Mouse (Mus musculus) heart, embryonic 14.5 days (tissue): ENCODE measurements around the gene Spef2. TPM values are rescaled to one million over a fixed set of nuclear protein-coding genes. Genes with fewer than 3 reads are reported as not detected.

Source experiments
- ATAC-seq: fragments of 200-750 bp; cut with Nextera tagmentation; 2 replicates; pipeline ENCODE4 v1.8.0; 2017; ENCODE audit warnings: low read depth, moderate TSS enrichment; ENCODE audit not compliant: insufficient number of reproducible peaks, insufficient read depth, low FRiP score
- H3K27ac ChIP-seq, 2 experiments: fragments of 200-500 bp in 1 of 2; fragments of 300-500 bp in 1 of 2; sonication (generic) in 1 of 2; replicated peaks in 1 of 2; 2 replicates each; pipeline ENCODE4 v1.5.1; 2012 to 2014; ENCODE audit warnings: low read depth in 2 of 2, low read length in 2 of 2, control low read depth in 1 of 2, mild to moderate bottlenecking in 1 of 2, mixed read lengths in 1 of 2; ENCODE audit not compliant: control insufficient read depth in 1 of 2, insufficient read depth in 1 of 2
- H3K27me3 ChIP-seq: fragments of 300-500 bp; sonication (generic); 2 replicates; pipeline ENCODE4 v1.6.1; 2014; ENCODE audit warnings: mild to moderate bottlenecking, low read length, control low read depth; ENCODE audit not compliant: control insufficient read depth, insufficient read depth
- H3K36me3 ChIP-seq: fragments of 300-500 bp; sonication (generic); 2 replicates; pipeline ENCODE4 v1.6.1; 2014; ENCODE audit warnings: mild to moderate bottlenecking, control low read depth, low read length, mixed read lengths; ENCODE audit not compliant: control insufficient read depth, insufficient read depth
- H3K4me1 ChIP-seq, 2 experiments: fragments of 200-500 bp in 1 of 2; fragments of 300-500 bp in 1 of 2; sonication (generic) in 1 of 2; 2 replicates each; pipeline ENCODE4 v1.6.1; 2012 to 2014; ENCODE audit warnings: low read length in 2 of 2, control low read depth in 1 of 2, mixed read lengths in 1 of 2; ENCODE audit not compliant: control insufficient read depth in 2 of 2, insufficient read depth in 2 of 2
- H3K4me2 ChIP-seq: fragments of 300-500 bp; sonication (generic); 2 replicates; pipeline ENCODE4 v1.6.1; 2014; ENCODE audit warnings: mild to moderate bottlenecking, low read length
- H3K4me3 ChIP-seq, 2 experiments: fragments of 200-500 bp in 1 of 2; fragments of 300-500 bp in 1 of 2; sonication (generic) in 1 of 2; 2 replicates each; pipeline ENCODE4 v1.5.1; 2012 to 2014; ENCODE audit warnings: low read length in 2 of 2, mild to moderate bottlenecking in 2 of 2, control low read depth in 1 of 2, low read depth in 1 of 2, moderate library complexity in 1 of 2; ENCODE audit not compliant: control insufficient read depth in 1 of 2, insufficient read depth in 1 of 2
- H3K9ac ChIP-seq: fragments of 300-500 bp; sonication (generic); 2 replicates; pipeline ENCODE4 v1.6.1; 2014; ENCODE audit warnings: mild to moderate bottlenecking, low read length
- H3K9me3 ChIP-seq: fragments of 300-500 bp; sonication (generic); 2 replicates; pipeline ENCODE4 v1.6.1; 2016; ENCODE audit warnings: low read length, control low read depth; ENCODE audit not compliant: control insufficient read depth
- WGBS: fragments of 180-500 bp; shearing (Covaris S2); extraction: QIAGEN DNeasy Blood & Tissue Kit; methylation state at CpG from one replicate; pipeline ENCODE4 v1.1.7; 2014; 5-methylcytosine and 5-hydroxymethylcytosine counted together
- polyA plus RNA-seq: library from polyadenylated mRNA; unstranded; fragments of >200 nt; fragmentation: Nextera tagmentation; extraction: Ambion mirVana; gene quantifications from 2 replicates; pipeline ENCODE4 v1.2.1, GENCODE M21; 2014

The Spef2 gene
- polyA plus RNA-seq, 1 experiment from 2014 or later = 0.46 TPM

DNA sequence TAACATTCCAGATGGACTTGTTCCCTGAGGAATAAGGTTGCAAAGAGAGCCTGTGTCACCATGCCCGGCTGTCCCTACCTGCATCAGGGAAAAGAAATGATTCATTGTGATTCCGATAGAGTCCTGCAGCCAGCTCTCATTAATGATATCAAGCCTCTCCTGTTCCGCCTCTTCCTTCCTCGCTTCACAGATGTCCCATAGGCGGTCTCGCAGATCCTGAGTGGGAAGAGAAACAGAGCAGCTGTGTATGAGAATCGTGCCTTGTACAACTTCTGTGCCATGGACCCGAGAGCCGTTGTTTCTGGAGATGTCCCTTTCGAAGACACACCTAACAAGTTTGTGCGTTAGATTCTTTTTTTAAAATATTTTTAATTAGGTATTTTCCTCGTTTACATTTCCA, 114.2 kb downstream of the Spef2 start:
- H3K36me3 ChIP-seq = no peaks in the 10 kb centered on the region
- H3K9ac ChIP-seq = no peak overlapping the region
- WGBS = 80% methylated on average over 12 of the region's 12 CpGs
- no peak overlapping the region for H3K4me3 ChIP-seq
- H3K4me2 ChIP-seq = no peak overlapping the region
- H3K4me1 ChIP-seq = no peaks in the 10 kb centered on the region
- H3K27ac ChIP-seq = no peak overlapping the region
- no peak for ATAC-seq
- H3K9me3 ChIP-seq = no peaks in the 10 kb centered on the region
- H3K27me3 ChIP-seq = no peaks in the 10 kb centered on the region

DNA sequence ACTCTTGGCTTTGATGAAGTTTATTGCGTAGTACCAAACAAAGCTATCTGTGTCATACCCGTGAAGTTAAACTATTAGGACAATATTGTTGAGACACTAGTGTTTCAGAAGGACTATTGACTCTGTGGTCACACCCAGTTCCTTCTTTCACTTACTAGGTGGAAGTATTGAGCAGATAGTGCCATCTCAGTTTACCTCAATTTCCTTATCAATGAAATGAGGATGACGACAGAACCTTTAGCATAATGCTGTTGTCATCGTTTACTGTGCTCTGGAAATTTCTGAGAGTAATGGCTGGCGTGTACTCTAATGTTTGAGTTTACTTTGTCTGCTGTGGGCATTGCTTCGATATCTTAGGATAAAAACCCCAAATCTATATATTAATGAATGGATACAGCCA, 117.0 kb downstream of the Spef2 start:
- 81% methylated on average over 6 of the region's 6 CpGs for WGBS
- Histone ChIP-seq H3K27ac (no peak overlapping the region), H3K4me2 (no peak overlapping the region), H3K27me3 (no peaks in the 10 kb centered on the region), H3K4me1 (no peaks in the 10 kb centered on the region), H3K9ac (no peak overlapping the region), H3K4me3 (no peak overlapping the region), H3K9me3 (no peaks in the 10 kb centered on the region), H3K36me3 (no peaks in the 10 kb centered on the region)
- no peak for ATAC-seq

DNA sequence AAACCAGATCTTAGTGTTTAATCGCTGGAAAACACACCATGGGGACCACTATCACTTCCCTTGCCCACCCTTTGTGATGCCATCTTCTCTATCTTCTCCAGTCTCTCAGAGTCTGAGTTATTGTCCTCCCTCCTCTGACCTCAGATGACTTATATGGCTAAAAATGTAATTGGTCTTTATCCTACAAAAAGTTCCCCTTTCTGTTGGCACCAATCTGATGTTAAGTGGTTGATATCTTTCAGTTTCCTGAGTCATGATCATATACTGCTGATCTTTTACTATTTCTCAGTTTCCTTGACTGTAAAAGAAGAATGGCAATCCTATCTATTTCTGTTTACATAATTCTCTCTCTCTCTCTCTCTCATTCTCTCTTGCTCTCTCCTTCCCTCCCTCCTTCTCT, 119.0 kb downstream of the Spef2 start:
- no peak for ATAC-seq
- 64% methylated on average over 1 of the region's 1 CpGs for WGBS
- Histone ChIP-seq H3K9me3 (no peaks in the 10 kb centered on the region), H3K9ac (no peak overlapping the region), H3K4me1 (no peaks in the 10 kb centered on the region), H3K4me3 (no peak overlapping the region), H3K36me3 (no peaks in the 10 kb centered on the region), H3K27me3 (no peaks in the 10 kb centered on the region), H3K4me2 (no peak overlapping the region), H3K27ac (no peak overlapping the region)

DNA sequence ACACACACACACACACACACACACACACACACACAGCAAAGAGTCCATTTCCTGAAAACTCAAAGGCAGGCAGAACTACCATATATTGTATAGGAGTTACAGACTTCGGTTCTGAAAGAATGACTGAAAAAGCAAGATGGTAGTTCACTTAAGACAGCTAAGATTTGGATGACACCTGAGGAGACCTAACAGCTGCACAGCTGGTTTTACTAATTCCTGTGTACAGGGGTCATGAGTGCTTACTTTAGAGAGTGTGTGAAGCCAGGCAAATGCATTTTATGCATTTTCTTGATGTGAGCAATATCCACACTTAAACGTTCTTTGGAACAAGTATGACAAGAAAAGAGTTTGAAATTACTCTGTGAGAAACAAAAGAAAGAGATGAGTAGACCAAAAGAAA, 124.0 kb downstream of the Spef2 start:
- Histone ChIP-seq H3K9me3 (no peaks in the 10 kb centered on the region), H3K4me1 (no peaks in the 10 kb centered on the region), H3K9ac (no peak overlapping the region), H3K27me3 (no peaks in the 10 kb centered on the region), H3K36me3 (no peaks in the 10 kb centered on the region), H3K27ac (no peak overlapping the region), H3K4me3 (no peak overlapping the region), H3K4me2 (no peak overlapping the region)
- no peak for ATAC-seq
- 73% methylated on average over 2 of the region's 2 CpGs for WGBS

DNA sequence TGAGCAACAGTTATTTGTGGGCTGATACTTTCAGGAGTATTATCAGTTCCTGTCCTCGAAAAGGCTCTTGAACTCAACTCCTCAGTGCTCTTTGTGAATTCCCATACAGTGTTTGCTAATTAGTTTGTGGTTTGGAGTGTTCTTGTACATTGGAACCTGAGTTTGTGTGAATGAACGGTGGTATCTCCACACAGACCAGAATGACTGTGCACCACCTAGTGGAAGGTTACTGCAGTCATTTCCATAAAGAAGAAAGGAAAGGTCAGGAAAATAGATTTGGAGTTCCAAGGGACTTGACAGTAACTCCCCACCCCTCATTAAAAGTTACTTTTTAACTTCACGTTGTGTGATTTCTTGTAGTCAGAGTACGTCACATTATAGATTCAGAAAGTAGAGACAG, 140.5 kb downstream of the Spef2 start:
- Histone ChIP-seq H3K4me3 (no peak overlapping the region), H3K36me3 (no peaks in the 10 kb centered on the region), H3K4me1 (no peaks in the 10 kb centered on the region), H3K27me3 (no peaks in the 10 kb centered on the region), H3K27ac (no peak overlapping the region), H3K9me3 (no peaks in the 10 kb centered on the region), H3K4me2 (no peak overlapping the region), H3K9ac (no peak overlapping the region)
- 55% methylated on average over 4 of the region's 4 CpGs for WGBS
- ATAC-seq = no peak

DNA sequence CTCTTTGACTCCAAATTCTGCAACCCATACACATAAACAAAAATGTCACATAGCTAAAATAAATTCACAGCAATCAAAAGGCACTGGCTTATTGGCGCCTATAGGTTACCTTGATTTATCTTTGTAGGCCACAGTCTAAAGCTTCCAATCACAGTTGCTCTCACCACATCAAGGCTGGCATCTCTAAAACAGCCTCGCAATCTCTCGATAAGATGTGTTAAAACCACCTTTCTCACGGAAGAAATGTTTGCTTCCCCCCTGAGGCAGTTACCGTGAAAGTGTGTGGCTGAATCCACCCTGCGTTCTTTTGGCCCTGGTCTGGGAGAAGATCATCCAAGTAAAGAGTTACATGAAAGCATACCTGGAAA, 148.6 kb downstream of the Spef2 start:
- Histone ChIP-seq H3K27me3 (no peaks in the 10 kb centered on the region), H3K27ac (no peak overlapping the region), H3K4me2 (no peak overlapping the region), H3K36me3 (no peaks in the 10 kb centered on the region), H3K4me1 (no peaks in the 10 kb centered on the region), H3K9me3 (no peaks in the 10 kb centered on the region), H3K9ac (no peak overlapping the region), H3K4me3 (no peak overlapping the region)
- WGBS = 90% methylated on average over 6 of the region's 6 CpGs
- ATAC-seq = no peak

DNA sequence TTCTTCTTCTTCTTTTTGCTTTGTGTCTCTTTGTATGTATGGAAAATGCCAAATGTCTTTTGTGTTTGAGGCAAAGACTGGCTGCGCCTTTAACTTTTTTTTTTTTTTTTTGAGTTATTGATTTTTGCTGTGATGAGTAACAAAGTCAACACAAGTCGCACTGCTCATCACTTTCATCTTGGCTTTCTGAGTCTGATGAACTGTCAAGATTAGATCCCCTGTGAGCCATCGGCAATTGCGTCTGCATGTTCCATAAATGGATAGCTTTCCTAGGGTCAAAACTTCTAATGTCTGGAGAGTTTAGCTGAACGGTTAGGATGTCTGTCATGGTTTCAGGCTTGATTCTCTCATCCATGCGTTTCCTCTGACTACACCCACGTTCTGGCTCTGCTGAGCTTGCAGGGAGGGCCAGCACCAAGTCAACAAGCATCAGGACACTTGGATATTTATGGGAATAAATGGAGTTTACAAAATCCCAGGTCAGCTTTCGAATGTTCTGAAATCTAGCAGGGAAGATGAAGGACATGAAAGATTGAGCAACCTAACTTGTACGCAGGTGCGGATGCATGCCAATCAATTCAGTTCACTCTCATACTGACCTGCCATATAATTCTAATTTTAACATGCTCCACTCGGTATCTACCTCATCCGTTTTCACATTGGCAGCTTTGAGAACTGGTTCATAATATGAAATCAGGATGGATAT, 149.1 kb downstream of the Spef2 start:
- Histone ChIP-seq H3K9ac (no peak overlapping the region), H3K4me1 (no peaks in the 10 kb centered on the region), H3K27me3 (no peaks in the 10 kb centered on the region), H3K36me3 (no peaks in the 10 kb centered on the region), H3K9me3 (no peaks in the 10 kb centered on the region), H3K4me2 (no peak overlapping the region), H3K27ac (no peak overlapping the region), H3K4me3 (no peak overlapping the region)
- 80% methylated on average over 12 of the region's 12 CpGs for WGBS
- ATAC-seq = no peak
